20 mouse cellular contexts compared by ENCODE assay signal in the genomic region with DNA sequence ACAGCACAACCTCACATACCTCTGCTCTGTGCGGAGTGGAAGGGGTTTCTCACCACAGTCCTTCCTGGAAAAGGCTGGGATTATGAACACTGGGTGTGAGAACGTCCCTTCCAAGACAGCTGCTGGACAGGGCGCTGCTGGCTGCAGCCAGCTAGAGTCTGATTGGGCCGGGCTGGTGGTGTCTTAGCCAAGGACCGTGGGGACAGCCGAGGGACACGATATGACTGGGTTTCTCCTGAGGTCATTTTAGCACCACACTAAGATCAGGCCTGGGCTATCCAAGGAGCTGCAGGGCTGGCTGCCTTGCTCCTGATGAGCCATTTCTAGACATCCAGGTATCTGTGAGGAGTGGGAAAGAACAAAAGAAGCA. TPM values are rescaled to one million over a fixed set of nuclear protein-coding genes. Genes with fewer than 3 reads are reported as not detected.
DNase-seq lines count a peak whose midpoint lies in the region; ATAC-seq and TF ChIP-seq lines count a peak whose summit lies in the region.
"Had no signal": no experiment of that assay in that cellular context is flagged by ENCODE, and none has a peak within 500 bp of the region (broad histone marks: within the 10 kb centered on the region; RNA-seq: fewer than 3 reads in every experiment).

No protein-coding gene starts in this region.

- no peak overlapping the region for H3K4me2 ChIP-seq in forebrain, embryonic 13.5 days
- no peak overlapping the region for H3K4me2 ChIP-seq in forebrain, embryonic 16.5 days (ENCODE audit: low read length)
- H3K4me2 ChIP-seq in heart, postnatal 0 days (ENCODE audit: low read depth, low read length) = no peak overlapping the region
- no peak overlapping the region for H3K4me2 ChIP-seq in heart, embryonic 11.5 days
- H3K4me2 ChIP-seq in midbrain, embryonic 14.5 days (ENCODE audit: low read length) = no peak overlapping the region
- H3K4me2 ChIP-seq in midbrain, postnatal 0 days (ENCODE audit: low read depth, low read length, poor library complexity, severe bottlenecking) = no peak overlapping the region
- H3K4me2 ChIP-seq: embryonic facial prominence, embryonic 12.5 days; stomach, embryonic 15.5 days had no signal

- H3K4me1 ChIP-seq in forebrain, embryonic 13.5 days = peaks cover 30% of the 10 kb centered on the region
- peaks cover 24% of the 10 kb centered on the region for H3K4me1 ChIP-seq in forebrain, embryonic 16.5 days (replicated peaks; ENCODE audit: control insufficient read depth, insufficient read depth, low read length)
- H3K4me1 ChIP-seq in heart, postnatal 0 days (ENCODE audit: control insufficient read depth, insufficient read depth) = peaks cover 20% of the 10 kb centered on the region; the same call in 1 of the 2 replicates
- peaks cover 12% of the 10 kb centered on the region for H3K4me1 ChIP-seq in heart, embryonic 11.5 days (ENCODE audit: control insufficient read depth, insufficient read depth, low read length)
- H3K4me1 ChIP-seq in midbrain, embryonic 14.5 days (ENCODE audit: control insufficient read depth, insufficient read depth, low read length) = peaks cover 25% of the 10 kb centered on the region
- 0 out of 2 replicates have a peak, but pooled peaks cover 5% of the 10 kb centered on the region for H3K4me1 ChIP-seq in midbrain, postnatal 0 days (ENCODE audit: insufficient read depth, low read length)
- H3K4me1 ChIP-seq: embryonic facial prominence, embryonic 12.5 days; stomach, embryonic 15.5 days had no signal

- no peak overlapping the region for H3K4me3 ChIP-seq in forebrain, embryonic 13.5 days
- no peak overlapping the region for H3K4me3 ChIP-seq in forebrain, embryonic 16.5 days (replicated peaks; ENCODE audit: low read length)
- no peak overlapping the region for H3K4me3 ChIP-seq in heart, postnatal 0 days (ENCODE audit: low read depth, low read length)
- H3K4me3 ChIP-seq in heart, embryonic 11.5 days (ENCODE audit: low read depth, low read length) = no peak overlapping the region
- H3K4me3 ChIP-seq in midbrain, embryonic 14.5 days (replicated peaks; ENCODE audit: low read depth, low read length) = no peak overlapping the region
- H3K4me3 ChIP-seq in midbrain, postnatal 0 days (ENCODE audit: low read depth, low read length) = no peak overlapping the region
- H3K4me3 ChIP-seq: embryonic facial prominence, embryonic 12.5 days; stomach, embryonic 15.5 days had no signal

- TF ChIP-seq EP300 in heart, postnatal 0 days (IDR thresholded peaks at IDR 0.05; ENCODE audit: low read depth) = no peak

- no peak for TF ChIP-seq CTCF in heart, postnatal 0 days (IDR thresholded peaks at IDR 0.05; ENCODE audit: low read depth)
- TF ChIP-seq CTCF in midbrain, postnatal 0 days (IDR thresholded peaks at IDR 0.05) = no peak

- 91% methylated on average over 7 of the region's 7 CpGs for WGBS in forebrain, embryonic 13.5 days
- WGBS in forebrain, embryonic 16.5 days = 78% methylated on average over 7 of the region's 7 CpGs
- WGBS in heart, postnatal 0 days = 63% methylated on average over 7 of the region's 7 CpGs
- WGBS in heart, embryonic 11.5 days (ENCODE audit: insufficient replicate concordance) = 81% methylated on average over 7 of the region's 7 CpGs
- WGBS in midbrain, embryonic 14.5 days = 92% methylated on average over 7 of the region's 7 CpGs
- 77% methylated on average over 7 of the region's 7 CpGs for WGBS in midbrain, postnatal 0 days

- DNase-seq in heart, postnatal 0 days (ENCODE audit: low spot score) = no peak
- no peak for DNase-seq in midbrain, embryonic 14.5 days
- no peak for DNase-seq in midbrain, postnatal 0 days (ENCODE audit: low spot score)
- peak; percentile 45 for DNase-seq in lung, postnatal 10 days
- DNase-seq in left cerebral cortex, adult 8-10 months (ENCODE audit: low spot score in 2 of 2) = no peak
- DNase-seq: liver; liver, postnatal 0 days had no signal

- H3K9ac ChIP-seq in forebrain, embryonic 13.5 days = no peak overlapping the region
- H3K9ac ChIP-seq in forebrain, embryonic 16.5 days (replicated peaks; ENCODE audit: low read depth, low read length) = no peak overlapping the region
- H3K9ac ChIP-seq in heart, postnatal 0 days (replicated peaks; ENCODE audit: low read depth, low read length) = no peak overlapping the region
- H3K9ac ChIP-seq in heart, embryonic 11.5 days (ENCODE audit: low read depth, low read length) = no peak overlapping the region
- no peak overlapping the region for H3K9ac ChIP-seq in midbrain, embryonic 14.5 days (replicated peaks; ENCODE audit: low read length)
- H3K9ac ChIP-seq in midbrain, postnatal 0 days (replicated peaks; ENCODE audit: low read length, poor library complexity, severe bottlenecking) = no peak overlapping the region
- H3K9ac ChIP-seq: embryonic facial prominence, embryonic 12.5 days; liver, postnatal 0 days; stomach, embryonic 15.5 days had no signal

- H3K27me3 ChIP-seq in forebrain, embryonic 13.5 days = no peaks in the 10 kb centered on the region
- no peaks in the 10 kb centered on the region for H3K27me3 ChIP-seq in forebrain, embryonic 16.5 days (replicated peaks; ENCODE audit: control insufficient read depth, insufficient read depth, low read length)
- no peaks in the 10 kb centered on the region for H3K27me3 ChIP-seq in heart, postnatal 0 days (ENCODE audit: control insufficient read depth, insufficient read depth, low read length)
- H3K27me3 ChIP-seq in heart, embryonic 11.5 days (ENCODE audit: control insufficient read depth, insufficient read depth, low read length) = no peaks in the 10 kb centered on the region
- H3K27me3 ChIP-seq in midbrain, embryonic 14.5 days (ENCODE audit: control insufficient read depth, insufficient read depth, low read length) = no peaks in the 10 kb centered on the region
- no peaks in the 10 kb centered on the region for H3K27me3 ChIP-seq in midbrain, postnatal 0 days (ENCODE audit: insufficient read depth, low read length)
- H3K27me3 ChIP-seq: embryonic facial prominence, embryonic 12.5 days; stomach, embryonic 15.5 days had no signal

- no peaks in the 10 kb centered on the region for H3K9me3 ChIP-seq in forebrain, embryonic 13.5 days (replicated peaks)
- H3K9me3 ChIP-seq in forebrain, embryonic 16.5 days (ENCODE audit: control insufficient read depth, low read length) = no peaks in the 10 kb centered on the region
- no peaks in the 10 kb centered on the region for H3K9me3 ChIP-seq in heart, postnatal 0 days (replicated peaks; ENCODE audit: control insufficient read depth, low read length)
- no peaks in the 10 kb centered on the region for H3K9me3 ChIP-seq in heart, embryonic 11.5 days (replicated peaks; ENCODE audit: control insufficient read depth, low read length)
- H3K9me3 ChIP-seq in midbrain, embryonic 14.5 days (ENCODE audit: control insufficient read depth, low read length) = no peaks in the 10 kb centered on the region
- no peaks in the 10 kb centered on the region for H3K9me3 ChIP-seq in midbrain, postnatal 0 days (ENCODE audit: low read length)
- H3K9me3 ChIP-seq: embryonic facial prominence, embryonic 12.5 days; G1E; stomach, embryonic 15.5 days had no signal

- peak overlapping the region; percentile 57 for H3K27ac ChIP-seq in forebrain, embryonic 13.5 days
- H3K27ac ChIP-seq in forebrain, embryonic 16.5 days (ENCODE audit: low read length) = no peak overlapping the region
- H3K27ac ChIP-seq in heart, postnatal 0 days (ENCODE audit: low read depth) = no peak overlapping the region
- H3K27ac ChIP-seq in heart, embryonic 11.5 days (ENCODE audit: low read depth, low read length) = no peak overlapping the region
- 0 out of 2 replicates have a peak overlapping the region, but pooled peaks have one; percentile 20 for H3K27ac ChIP-seq in midbrain, embryonic 14.5 days (replicated peaks; ENCODE audit: low read depth, low read length)
- H3K27ac ChIP-seq in midbrain, postnatal 0 days (ENCODE audit: low read depth, low read length) = no peak overlapping the region
- H3K27ac ChIP-seq: embryonic facial prominence, embryonic 12.5 days; kidney, postnatal 0 days; stomach, embryonic 15.5 days had no signal

- H3K36me3 ChIP-seq in forebrain, embryonic 13.5 days (ENCODE audit: poor library complexity, severe bottlenecking) = no peaks in the 10 kb centered on the region
- H3K36me3 ChIP-seq in forebrain, embryonic 16.5 days (ENCODE audit: control insufficient read depth, insufficient read depth) = no peaks in the 10 kb centered on the region
- H3K36me3 ChIP-seq in heart, postnatal 0 days (replicated peaks; ENCODE audit: control insufficient read depth, insufficient read depth, low read length) = no peaks in the 10 kb centered on the region; the same call in 1 of the 2 replicates
- H3K36me3 ChIP-seq in heart, embryonic 11.5 days (ENCODE audit: control insufficient read depth, insufficient read depth, low read length) = no peaks in the 10 kb centered on the region
- no peaks in the 10 kb centered on the region for H3K36me3 ChIP-seq in midbrain, embryonic 14.5 days (ENCODE audit: control insufficient read depth, insufficient read depth, low read length)
- no peaks in the 10 kb centered on the region for H3K36me3 ChIP-seq in midbrain, postnatal 0 days (ENCODE audit: insufficient read depth, low read length)
- H3K36me3 ChIP-seq: embryonic facial prominence, embryonic 12.5 days; G1E; stomach, embryonic 15.5 days had no signal

- no peak for ATAC-seq in forebrain, embryonic 13.5 days
- no peak; the same call in 1 of the 2 replicates for ATAC-seq in forebrain, embryonic 16.5 days
- peak; percentile 36; the same call in 1 of the 2 replicates for ATAC-seq in heart, postnatal 0 days (ENCODE audit: insufficient read depth, low read depth)
- no peak for ATAC-seq in heart, embryonic 11.5 days (replicated peaks; ENCODE audit: insufficient number of reproducible peaks, low FRiP score, low TSS enrichment)
- ATAC-seq in midbrain, embryonic 14.5 days (ENCODE audit: low FRiP score, low TSS enrichment) = no peak
- no peak for ATAC-seq in midbrain, postnatal 0 days (ENCODE audit: low FRiP score)
- ATAC-seq: CD4-positive, CD25-positive, alpha-beta regulatory T cell, adult 4 months; intestine, postnatal 0 days; liver, postnatal 0 days had no signal

RNA-seq across cellular contexts. Expression of a gene that starts 4.0 kb away (rescaled TPM):
- 0.30 and 0.89 TPM in 2 replicates for polyA plus RNA-seq in forebrain, embryonic 13.5 days (2015; fragmentation: Nextera tagmentation; extraction: Ambion mirVana)
- polyA plus RNA-seq in forebrain, embryonic 16.5 days (2015; fragmentation: Nextera tagmentation; extraction: Ambion mirVana) = 0.52 and 0.66 TPM in 2 replicates
- total RNA-seq in heart, postnatal 0 days (2014; rRNA removed; ENCODE audit: low replicate concordance) = not detected in 2 replicates
- 0.99 and 1.3 TPM in 2 replicates for polyA plus RNA-seq in heart, postnatal 0 days (2015; fragmentation: Nextera tagmentation; extraction: Ambion mirVana)
- 0.63 TPM in 1 of 2 replicates, not detected in the other for polyA plus RNA-seq in heart, embryonic 11.5 days (2014; fragmentation: Nextera tagmentation; extraction: Ambion mirVana)
- polyA plus RNA-seq in midbrain, embryonic 14.5 days (2014; fragmentation: Nextera tagmentation; extraction: Ambion mirVana) = not detected in 2 replicates
- total RNA-seq in midbrain, postnatal 0 days (2014; rRNA removed) = not detected in 2 replicates
- 0.43 TPM in 1 of 2 replicates, not detected in the other for polyA plus RNA-seq in midbrain, postnatal 0 days (2015; fragmentation: Nextera tagmentation; extraction: Ambion mirVana)
- not detected for total RNA-seq in left cerebral cortex, adult 8-10 months (2022)
- total RNA-seq: G1E; heart, postnatal 36 days; left cerebral cortex, postnatal 36 days had no signal
- polyA plus RNA-seq: CD4-positive, CD25-positive, alpha-beta regulatory T cell, adult 4 months; cortical plate, adult 2 months; liver, postnatal 0 days; spleen, adult 2 months; stomach, embryonic 15.5 days had no signal

Comparison
In these comparisons a context has a peak if more than half of its experiments do, and no peak if none do; other contexts are left out.
1. H3K27ac ChIP-seq: peak in forebrain, embryonic 13.5 days (single experiment) and midbrain, embryonic 14.5 days (single experiment); none in forebrain, embryonic 16.5 days (single experiment), heart, postnatal 0 days (single experiment), heart, embryonic 11.5 days (single experiment) and midbrain, postnatal 0 days (single experiment).